Mouse (Mus musculus): ENCODE measurements at regions not wholly inside any gene's neighbourhood (a gene's known extent, or its start where the extent isn't known, plus 50 kb on each side); places are given as distances from the start of the nearest gene placed in this dataset.

DNA sequence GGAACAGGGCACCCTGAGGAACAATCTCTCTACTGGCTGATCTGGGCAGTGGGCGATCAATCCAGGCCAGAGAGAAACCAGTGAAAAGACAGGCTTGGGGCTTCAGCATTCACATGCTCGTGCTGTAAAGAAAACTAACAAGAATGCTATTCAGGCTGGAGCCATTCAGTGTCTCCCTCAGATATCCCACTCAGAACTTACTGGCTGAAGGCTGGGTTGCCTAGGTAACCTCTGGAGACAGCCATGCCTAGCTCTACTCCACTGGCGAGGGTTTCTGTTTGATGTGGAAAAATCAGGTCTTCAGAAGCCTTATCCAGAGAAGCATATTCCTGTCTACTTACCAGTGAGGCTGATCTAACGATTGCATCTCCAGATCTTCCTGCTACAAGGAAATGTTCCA, 87.8 kb downstream of the 1700020N01Rik start:
- Histone ChIP-seq H3K27ac (no peak overlapping the region), H3K36me3 (ENCODE audit: insufficient read depth, low read length) (no peaks in the 10 kb centered on the region), H3K27me3 (ENCODE audit: insufficient read depth, low read length) (no peaks in the 10 kb centered on the region), H3K9me3 (replicated peaks; ENCODE audit: low read length) (no peaks in the 10 kb centered on the region; the same call in 1 of the 2 replicates), H3K4me2 (ENCODE audit: low read length) (no peak overlapping the region), H3K4me3 (replicated peaks; ENCODE audit: low read depth, low read length) (no peak overlapping the region), H3K9ac (ENCODE audit: low read depth, low read length) (no peak overlapping the region), H3K4me1 (replicated peaks; ENCODE audit: insufficient read depth, low read length) (peaks cover 6% of the 10 kb centered on the region; the same call in 1 of the 2 replicates)
- TF ChIP-seq CTCF (IDR thresholded peaks at IDR 0.05; ENCODE audit: low read depth): no peak
- no peak for DNase-seq (ENCODE audit: low spot score)
- 69% methylated on average over 4 of the region's 4 CpGs for WGBS
- ATAC-seq (replicated peaks; ENCODE audit: low FRiP score, low read depth): no peak

DNA sequence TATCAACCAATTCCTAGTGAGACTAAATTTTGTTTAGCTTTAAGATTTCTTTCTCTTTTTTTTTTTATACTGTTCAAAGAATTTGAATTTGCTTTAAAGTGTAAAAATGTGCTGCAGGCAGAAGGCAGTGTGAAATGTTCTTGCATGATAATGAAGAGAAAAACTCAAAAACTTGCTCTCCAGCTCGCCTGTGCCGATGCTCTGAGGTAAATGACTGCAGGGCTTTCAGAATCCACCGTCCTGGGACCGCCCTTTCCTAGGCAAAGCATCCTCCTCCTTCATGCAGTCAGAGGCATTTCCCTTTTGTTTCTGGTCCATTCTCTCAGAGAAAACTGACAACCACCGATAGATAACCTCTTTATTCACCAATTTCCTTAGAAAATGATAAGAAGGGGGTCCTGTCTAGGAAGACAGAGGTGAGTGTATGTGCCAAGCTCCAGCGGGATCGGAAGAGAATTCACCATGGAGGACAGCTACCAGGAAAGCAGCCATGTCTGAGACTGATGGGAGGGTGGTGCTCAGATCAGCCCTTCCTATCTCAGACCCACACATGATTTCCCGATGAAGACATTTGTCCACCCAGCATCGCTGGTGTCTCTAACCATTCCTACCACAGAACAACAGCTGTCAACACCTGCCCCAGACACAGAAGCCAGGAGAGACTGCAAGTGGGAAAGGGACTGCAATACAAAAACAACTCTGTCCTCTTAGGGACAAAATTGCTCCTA, 91.5 kb downstream of the 1700020N01Rik start:
- TF ChIP-seq CTCF (IDR thresholded peaks at IDR 0.05; ENCODE audit: low read depth): no peak
- Histone ChIP-seq H3K36me3 (ENCODE audit: insufficient read depth, low read length) (no peaks in the 10 kb centered on the region), H3K9me3 (replicated peaks; ENCODE audit: low read length) (no peaks in the 10 kb centered on the region), H3K27me3 (ENCODE audit: insufficient read depth, low read length) (no peaks in the 10 kb centered on the region), H3K4me2 (ENCODE audit: low read length) (no peak overlapping the region), H3K27ac (no peak overlapping the region), H3K9ac (ENCODE audit: low read depth, low read length) (no peak overlapping the region), H3K4me1 (replicated peaks; ENCODE audit: insufficient read depth, low read length) (peaks cover 7% of the 10 kb centered on the region; the same call in 1 of the 2 replicates), H3K4me3 (replicated peaks; ENCODE audit: low read depth, low read length) (no peak overlapping the region)
- WGBS: 66% methylated on average over 9 of the region's 9 CpGs
- DNase-seq (ENCODE audit: low spot score) (no peak), ATAC-seq (replicated peaks; ENCODE audit: low FRiP score, low read depth) (no peak)

DNA sequence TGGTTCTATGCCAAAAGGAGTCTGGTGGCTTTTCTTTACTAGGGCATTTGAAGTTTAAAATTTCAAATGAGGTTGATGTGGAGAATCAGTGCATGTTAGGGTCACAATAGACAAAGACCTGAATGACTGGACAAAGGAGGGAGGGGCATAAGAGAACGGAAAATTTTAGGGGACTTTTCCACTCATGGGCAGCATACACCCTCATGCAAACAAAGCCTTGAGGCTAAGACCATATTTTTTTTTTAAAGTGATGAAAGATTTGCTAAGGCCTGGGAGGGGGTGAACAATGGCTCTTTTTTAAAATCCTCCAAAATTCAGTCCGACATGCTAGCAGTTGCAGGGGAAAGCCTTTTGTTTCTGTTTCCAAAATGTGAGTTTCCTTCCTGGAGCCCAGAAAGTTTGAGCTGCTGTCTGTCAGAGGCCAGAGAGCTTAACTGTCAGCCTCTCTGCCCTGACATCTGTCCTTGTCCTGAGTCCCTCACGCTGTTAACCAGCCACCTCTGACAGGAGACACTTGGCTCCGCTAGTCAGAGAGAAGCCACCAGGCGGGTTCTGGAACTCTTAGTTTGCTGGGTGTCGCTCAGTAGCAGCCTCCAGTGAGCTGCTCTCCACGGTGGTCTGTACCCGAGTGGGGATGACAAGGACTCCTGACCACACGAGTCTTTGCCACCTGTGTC, 92.3 kb downstream of the 1700020N01Rik start:
- peak; percentile 36; the same call in 1 of the 2 replicates for TF ChIP-seq CTCF (IDR thresholded peaks at IDR 0.05; ENCODE audit: low read depth)
- peak; percentile 65 for DNase-seq (ENCODE audit: low spot score)
- no peaks in the 10 kb centered on the region for H3K27me3 ChIP-seq (ENCODE audit: insufficient read depth, low read length)
- H3K27ac ChIP-seq: peak overlapping the region; percentile 10; the same call in 1 of the 2 replicates
- ATAC-seq (replicated peaks; ENCODE audit: low FRiP score, low read depth): no peak
- H3K9ac ChIP-seq (ENCODE audit: low read depth, low read length): no peak overlapping the region
- H3K9me3 ChIP-seq (replicated peaks; ENCODE audit: low read length): no peaks in the 10 kb centered on the region
- WGBS: 35% methylated on average over 9 of the region's 9 CpGs
- no peak overlapping the region for H3K4me2 ChIP-seq (ENCODE audit: low read length)
- H3K4me1 ChIP-seq (replicated peaks; ENCODE audit: insufficient read depth, low read length): peaks cover 7% of the 10 kb centered on the region; the same call in 1 of the 2 replicates
- H3K36me3 ChIP-seq (ENCODE audit: insufficient read depth, low read length): no peaks in the 10 kb centered on the region
- no peak overlapping the region for H3K4me3 ChIP-seq (replicated peaks; ENCODE audit: low read depth, low read length)

GRCm38 (mm10) chr10:21686060-21686459, 93.1 kb downstream of the 1700020N01Rik start:
- H3K4me3 ChIP-seq (replicated peaks; ENCODE audit: low read depth, low read length): no peak overlapping the region
- H3K9me3 ChIP-seq (replicated peaks; ENCODE audit: low read length): no peaks in the 10 kb centered on the region
- H3K36me3 ChIP-seq (ENCODE audit: insufficient read depth, low read length): no peaks in the 10 kb centered on the region
- no peak overlapping the region for H3K9ac ChIP-seq (ENCODE audit: low read depth, low read length)
- peak; percentile 80 for ATAC-seq (replicated peaks; ENCODE audit: low FRiP score, low read depth)
- 0 out of 2 replicates have a peak overlapping the region, but pooled peaks have one; percentile 10 for H3K27ac ChIP-seq
- TF ChIP-seq CTCF (IDR thresholded peaks at IDR 0.05; ENCODE audit: low read depth): no peak
- no peaks in the 10 kb centered on the region for H3K27me3 ChIP-seq (ENCODE audit: insufficient read depth, low read length)
- peaks cover 7% of the 10 kb centered on the region; the same call in 1 of the 2 replicates for H3K4me1 ChIP-seq (replicated peaks; ENCODE audit: insufficient read depth, low read length)
- no peak overlapping the region for H3K4me2 ChIP-seq (ENCODE audit: low read length)
- DNase-seq (ENCODE audit: low spot score): peak; percentile 52
- 7% methylated on average over 9 of the region's 9 CpGs for WGBS

- no peaks in the 10 kb centered on the region for H3K27me3 ChIP-seq (ENCODE audit: insufficient read depth, low read length)
- no peak overlapping the region for H3K27ac ChIP-seq
- no peak for DNase-seq (ENCODE audit: low spot score)
- no peak overlapping the region for H3K4me2 ChIP-seq (ENCODE audit: low read length)
- peaks cover 7% of the 10 kb centered on the region; the same call in 1 of the 2 replicates for H3K4me1 ChIP-seq (replicated peaks; ENCODE audit: insufficient read depth, low read length)
- whole genome bisulfite sequencing: 87% methylated on average over 7 of the region's 7 CpGs
- H3K9me3 ChIP-seq (replicated peaks; ENCODE audit: low read length): no peaks in the 10 kb centered on the region
- H3K9ac ChIP-seq (ENCODE audit: low read depth, low read length): no peak overlapping the region
- H3K4me3 ChIP-seq (replicated peaks; ENCODE audit: low read depth, low read length): no peak overlapping the region
- no peaks in the 10 kb centered on the region for H3K36me3 ChIP-seq (ENCODE audit: insufficient read depth, low read length)
- TF ChIP-seq CTCF (IDR thresholded peaks at IDR 0.05; ENCODE audit: low read depth): no peak
- no peak for ATAC-seq (replicated peaks; ENCODE audit: low FRiP score, low read depth)
Observed at GRCm38 (mm10) chr10:21687484-21687883, 94.5 kb downstream of the 1700020N01Rik start.

DNA sequence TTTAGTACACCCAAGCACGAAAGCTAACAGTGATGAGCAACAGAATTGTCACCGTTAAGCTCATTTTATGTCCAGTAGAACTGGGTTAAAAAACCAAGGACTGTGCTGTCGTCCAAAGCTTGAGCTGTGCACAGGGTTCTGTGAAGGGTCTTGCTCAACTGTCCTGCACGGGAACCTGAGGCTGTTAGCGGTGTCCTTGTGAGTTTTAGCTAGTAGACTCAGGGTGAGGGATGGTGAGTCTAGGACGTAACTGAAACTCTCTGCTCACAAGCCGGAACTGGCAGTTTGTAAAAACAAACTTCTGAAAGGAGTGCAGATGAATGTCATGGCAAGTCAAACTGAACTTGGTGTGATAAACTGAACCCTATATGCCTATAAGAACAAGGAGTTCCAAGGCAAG, 95.6 kb downstream of the 1700020N01Rik start:
- Histone ChIP-seq H3K36me3 (ENCODE audit: insufficient read depth, low read length) (no peaks in the 10 kb centered on the region), H3K4me1 (replicated peaks; ENCODE audit: insufficient read depth, low read length) (peaks cover 7% of the 10 kb centered on the region; the same call in 1 of the 2 replicates), H3K4me2 (ENCODE audit: low read length) (no peak overlapping the region), H3K27me3 (ENCODE audit: insufficient read depth, low read length) (no peaks in the 10 kb centered on the region), H3K9me3 (replicated peaks; ENCODE audit: low read length) (no peaks in the 10 kb centered on the region), H3K4me3 (replicated peaks; ENCODE audit: low read depth, low read length) (no peak overlapping the region), H3K27ac (no peak overlapping the region), H3K9ac (ENCODE audit: low read depth, low read length) (no peak overlapping the region)
- no peak for ATAC-seq (replicated peaks; ENCODE audit: low FRiP score, low read depth)
- no peak for TF ChIP-seq CTCF (IDR thresholded peaks at IDR 0.05; ENCODE audit: low read depth)
- 61% methylated on average over 7 of the region's 7 CpGs for WGBS
- DNase-seq (ENCODE audit: low spot score): no peak
